Mouse (Mus musculus): ENCODE data around the gene Sp6.
A peak's percentile ranks its signal among the peaks of the same experiment; 100 is the strongest.

DNA sequence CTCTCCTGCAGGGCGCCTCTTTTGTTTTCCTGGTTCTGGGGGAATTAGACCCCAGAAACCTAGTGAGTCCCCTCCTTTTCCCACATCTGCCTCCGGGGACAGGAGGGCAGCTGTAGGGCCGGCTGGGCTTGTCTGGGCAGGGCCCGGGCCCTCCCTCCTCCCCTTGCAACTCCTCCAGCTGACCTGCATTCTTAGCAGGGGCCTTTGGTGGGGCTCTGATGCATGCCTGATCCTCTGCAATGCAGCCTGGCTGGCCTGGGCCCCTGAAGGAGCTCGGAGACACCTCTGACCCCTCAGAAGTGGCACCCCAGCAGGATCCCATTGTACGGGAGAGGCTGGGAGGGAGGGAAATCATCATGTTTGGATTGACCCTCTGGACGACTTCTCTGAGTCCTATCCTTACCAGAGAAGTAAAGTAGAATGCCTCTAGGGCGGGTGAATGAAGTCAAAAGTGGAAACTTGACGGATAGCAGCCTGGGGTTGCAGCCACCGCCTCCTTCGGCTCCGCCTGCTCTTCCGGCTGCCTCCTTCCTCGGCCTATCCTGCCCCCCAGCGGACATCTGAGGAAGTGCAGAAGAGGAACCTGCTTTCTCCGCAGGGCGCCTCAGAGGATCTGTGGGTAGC is 12.6 kb downstream of the Sp6 start:
- TF ChIP-seq CTCF (IDR thresholded peaks at IDR 0.05; ENCODE audit: insufficient read depth, low read length) (peak; percentile 80), POLR2A (IDR thresholded peaks at IDR 0.05; ENCODE audit: borderline replicate concordance, extremely low read depth, low read depth, low read length) (no peak)
